Mouse (Mus musculus): Measurements from ENCODE around the gene Lurap1.

- TF ChIP-seq POLR2A (IDR thresholded peaks at IDR 0.05; ENCODE audit: borderline replicate concordance, extremely low read depth, low read depth, low read length) (no peak), CTCF (IDR thresholded peaks at IDR 0.05; ENCODE audit: insufficient read depth, low read length) (no peak)
These were observed 42.6 kb upstream of the Lurap1 start for GRCm38 (mm10) chr4:116193583-116194383.
